Mouse (Mus musculus): Measurements from ENCODE around the gene Etnppl. TPM values are rescaled to one million over a fixed set of nuclear protein-coding genes. Genes with fewer than 3 reads are reported as not detected.

The Etnppl gene
- polyA plus RNA-seq, 1 experiment: 0.62 TPM

DNA sequence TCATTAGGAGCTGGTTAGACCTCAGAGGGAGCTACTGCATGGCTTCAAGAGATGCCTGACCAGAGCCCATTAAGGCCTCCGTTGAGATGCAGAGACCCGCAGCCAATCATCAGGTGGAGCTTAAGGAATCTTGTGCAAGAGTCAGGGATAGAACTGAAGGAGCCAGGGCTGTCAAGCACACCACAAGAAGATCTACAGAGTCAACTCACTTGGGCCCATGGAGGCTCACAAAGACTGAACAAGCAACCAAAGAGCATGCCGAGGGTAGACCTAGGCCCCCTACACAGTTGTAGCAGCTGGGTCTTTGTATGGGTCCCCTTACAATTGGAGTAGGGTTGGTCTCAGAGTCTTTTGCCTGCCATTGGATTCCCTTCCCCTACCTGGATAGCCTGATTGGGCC lies 45.2 kb downstream of the Etnppl start:
- DNase-seq (ENCODE audit: low read depth, low spot score): no peak
- 94% methylated on average over 3 of the region's 3 CpGs for WGBS

DNA sequence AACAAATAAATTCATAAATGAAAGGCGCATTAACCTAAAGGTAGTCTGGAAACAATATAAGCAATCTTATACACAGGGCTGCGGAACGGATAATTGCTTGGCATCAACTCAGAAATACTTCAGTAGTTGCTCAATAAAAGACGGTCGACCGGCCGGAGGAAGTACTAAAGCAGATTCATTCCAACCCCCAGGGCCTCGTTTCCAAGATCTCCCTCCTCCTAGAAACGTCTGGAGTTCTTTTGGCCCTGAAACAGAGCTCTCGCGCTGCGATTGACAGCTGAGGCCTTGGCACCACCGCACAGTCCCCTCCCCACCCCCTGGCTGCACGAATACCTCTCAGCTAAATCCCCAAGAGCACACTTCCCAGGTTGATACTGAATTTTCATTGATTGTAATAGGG lies 54.0 kb downstream of the Etnppl start:
- DNase-seq (ENCODE audit: low read depth, low spot score): no peak
- WGBS: 53% methylated on average over 14 of the region's 14 CpGs

DNA sequence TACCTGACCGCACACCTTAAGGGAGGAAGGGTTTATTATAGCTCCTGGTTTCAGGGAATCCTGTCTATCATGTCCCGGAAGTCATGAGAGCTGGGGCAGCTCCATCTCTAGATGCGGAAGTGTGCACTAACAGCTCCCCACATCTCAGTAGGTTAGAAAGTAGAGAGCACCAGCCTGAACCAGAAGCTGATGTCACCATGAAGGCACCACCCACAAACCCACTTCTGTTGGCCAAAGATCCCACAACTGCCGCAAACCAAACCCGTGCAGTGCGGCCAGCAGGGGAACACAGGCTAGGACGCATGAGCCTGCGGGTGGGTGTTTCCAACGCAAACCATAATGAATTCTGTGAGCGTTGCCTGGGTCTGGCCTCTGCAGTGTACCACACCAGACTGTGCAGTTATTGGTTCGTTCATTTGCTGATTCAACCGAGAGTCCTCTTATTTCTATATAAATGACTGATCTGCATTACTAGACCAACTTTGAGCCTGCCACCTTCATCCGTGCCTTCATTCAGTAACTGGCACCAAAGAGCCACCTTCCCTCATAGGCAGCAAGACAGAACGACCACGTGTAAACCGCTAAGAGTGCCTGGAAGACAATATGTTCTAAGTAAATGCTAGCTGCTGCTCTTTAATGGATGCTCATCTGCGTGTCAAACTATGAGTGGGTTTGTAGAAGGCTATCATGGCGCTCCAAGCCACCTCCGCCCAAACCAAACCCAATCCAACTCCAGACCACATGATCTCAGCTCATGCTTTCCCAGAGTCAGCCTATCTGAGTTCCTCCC lies 60.6 kb downstream of the Etnppl start:
- 95% methylated on average over 19 of the region's 19 CpGs for WGBS
- no peak for DNase-seq (ENCODE audit: low read depth, low spot score)

DNA sequence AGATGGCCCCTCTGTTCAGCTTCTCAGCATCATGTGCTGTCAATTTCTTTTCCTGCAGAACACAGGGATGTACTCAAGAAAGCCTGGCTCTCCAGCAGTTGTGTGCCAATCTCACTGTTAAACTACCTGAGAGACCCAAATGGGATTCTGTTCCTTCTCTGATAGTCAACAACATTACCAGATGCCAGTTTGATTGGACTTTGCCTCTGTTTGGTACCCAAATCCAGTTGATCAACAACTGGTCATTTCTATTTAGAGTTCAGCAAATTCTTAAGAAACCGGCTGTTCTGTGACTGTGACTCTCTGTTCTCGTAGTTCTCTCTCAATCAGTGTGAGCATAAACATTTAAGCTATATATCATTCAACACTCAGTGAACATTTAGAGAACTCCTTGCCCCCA lies 64.0 kb downstream of the Etnppl start:
- DNase-seq (ENCODE audit: low read depth, low spot score): no peak
- WGBS: 81% methylated on average over 2 of the region's 2 CpGs

DNA sequence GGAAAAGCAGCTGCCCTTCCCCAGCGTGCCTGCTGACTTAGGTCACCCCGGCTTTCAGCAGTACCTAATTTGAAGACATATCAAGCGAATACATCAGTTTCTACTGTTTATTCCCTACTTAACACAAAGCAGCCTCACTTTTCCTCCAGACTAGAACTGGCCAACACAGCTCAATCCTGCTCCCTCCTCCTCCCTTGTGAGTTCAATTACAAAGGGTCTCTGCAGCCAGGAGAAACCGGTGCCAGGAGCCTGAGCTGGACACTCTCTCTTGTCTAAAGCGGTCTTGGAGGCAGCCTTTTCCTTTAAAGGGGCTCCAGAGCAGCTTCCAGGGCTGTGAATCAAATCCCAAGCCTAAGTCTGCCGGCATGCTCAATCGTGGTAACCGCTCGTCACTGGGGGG lies 64.9 kb downstream of the Etnppl start:
- DNase-seq (ENCODE audit: low read depth, low spot score): no peak
- 81% methylated on average over 9 of the region's 9 CpGs for WGBS

DNA sequence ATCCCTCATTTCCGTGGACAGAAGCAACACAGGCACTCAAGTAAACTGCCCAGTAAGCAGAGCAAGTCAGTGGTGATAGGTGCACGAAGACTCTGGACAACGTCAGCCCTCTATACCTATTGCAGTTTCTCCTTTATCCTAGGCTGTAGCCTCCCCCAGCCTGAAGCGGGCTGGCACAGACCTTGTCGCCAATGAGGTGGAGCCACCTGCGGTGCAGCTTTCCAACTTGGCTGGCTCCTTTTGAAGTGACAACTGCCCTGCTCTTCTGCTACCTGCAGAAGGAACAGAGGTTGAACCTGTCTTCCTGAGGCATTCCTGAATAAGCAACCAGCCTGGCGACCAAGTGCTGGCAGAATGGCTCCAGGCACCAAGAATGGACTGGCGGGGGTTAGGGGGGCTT lies 66.6 kb downstream of the Etnppl start:
- 87% methylated on average over 8 of the region's 8 CpGs for WGBS
- DNase-seq (ENCODE audit: low read depth, low spot score): no peak

DNA sequence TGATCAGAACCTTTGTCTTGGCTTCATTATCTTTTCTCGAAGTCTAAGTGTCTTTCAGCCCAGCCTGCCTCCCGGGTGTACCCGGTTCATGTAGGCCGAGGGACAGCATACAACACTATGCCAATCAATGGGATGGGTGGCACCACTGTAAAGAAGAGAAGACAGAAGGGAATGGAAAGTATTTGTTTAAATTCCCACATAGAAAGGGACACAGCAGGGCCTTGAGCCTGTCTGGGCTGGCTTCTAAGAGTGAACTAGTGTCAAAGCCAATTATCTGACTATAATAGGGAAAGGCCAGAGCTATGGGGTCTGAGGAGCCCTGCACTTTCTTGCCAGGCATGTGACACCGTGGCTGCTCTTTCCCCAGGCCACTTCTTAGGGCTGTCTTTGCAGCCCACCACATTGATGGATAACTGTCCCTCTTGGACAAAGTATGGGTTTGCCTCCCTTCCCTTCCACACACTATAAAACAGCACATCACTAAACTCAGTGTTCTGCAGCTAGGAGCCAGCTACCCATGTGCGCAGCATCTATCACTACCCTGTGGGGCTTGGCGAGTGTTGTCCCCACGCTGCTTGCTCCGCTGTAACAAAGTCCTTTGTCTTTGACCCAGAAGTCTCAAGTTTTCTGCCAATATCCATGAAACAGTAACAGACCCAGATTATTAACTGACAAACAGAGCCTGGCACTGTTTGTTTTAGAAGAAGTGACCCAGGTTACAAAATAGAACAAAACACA lies 67.2 kb downstream of the Etnppl start:
- no peak for DNase-seq (ENCODE audit: low read depth, low spot score)
- 87% methylated on average over 9 of the region's 9 CpGs for WGBS

DNA sequence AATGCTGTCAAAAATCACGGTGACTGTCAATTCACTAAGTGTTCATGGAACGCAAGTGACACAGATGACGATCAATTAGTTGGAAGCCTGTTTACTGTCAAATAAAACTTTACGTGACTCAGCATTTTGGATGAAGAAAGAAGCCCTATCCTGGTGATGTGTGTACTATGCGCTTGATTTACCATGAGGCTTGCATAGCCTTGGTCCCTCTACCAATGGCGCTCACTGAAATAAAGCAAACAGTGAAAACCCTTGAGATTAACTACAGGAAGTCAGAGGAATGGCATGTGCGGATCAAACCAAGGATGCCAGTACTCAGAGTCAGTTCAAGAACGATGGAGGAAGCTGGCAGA lies 67.7 kb downstream of the Etnppl start:
- 81% methylated on average over 8 of the region's 8 CpGs for WGBS

DNA sequence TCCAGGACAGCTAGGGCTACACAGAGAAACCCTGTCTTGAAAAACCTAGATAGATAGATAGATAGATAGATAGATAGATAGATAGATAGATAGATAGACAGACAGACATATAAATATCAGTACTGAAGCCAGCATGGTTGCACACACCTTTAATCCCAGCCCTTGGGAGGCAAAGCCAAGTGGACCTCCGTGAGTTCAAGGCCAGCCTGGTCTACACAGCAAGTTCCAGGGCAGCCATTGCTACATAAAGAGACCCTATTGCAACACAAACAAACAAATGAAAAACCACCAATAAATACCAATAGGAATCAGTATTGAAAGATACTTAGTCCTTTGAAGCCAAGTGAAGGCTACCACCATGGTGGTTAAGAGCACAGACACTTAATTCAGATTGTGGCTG lies 69.8 kb downstream of the Etnppl start:
- WGBS: 95% methylated on average over 1 of the region's 1 CpGs
- no peak for DNase-seq (ENCODE audit: low read depth, low spot score)

More for the DNA sequence above, 67.7 kb downstream of the Etnppl start:
- no peak for DNase-seq (ENCODE audit: low read depth, low spot score)

Other genes starting within 250 kb of the Etnppl start
- 127 and 153 TPM in 2 replicates for gene Ostc, start 92.0 kb downstream of the Etnppl start, polyA plus RNA-seq (2012; rRNA removed)
- 2,456 and 2,586 TPM in 2 replicates for gene Rpl34, start 113.0 kb downstream of the Etnppl start, polyA plus RNA-seq (2012; rRNA removed)

Data from large intestine, adult 2 months (tissue).